Mouse (Mus musculus): ENCODE measurements around the gene Myog.

GRCm38 (mm10) chr1:134298636-134299411 is 9.0 kb downstream of the Myog start:
- TF ChIP-seq CHD2 (IDR thresholded peaks at IDR 0.05; ENCODE audit: low read depth, low read length), result no peak
- TF ChIP-seq ZC3H11A (IDR thresholded peaks at IDR 0.05; ENCODE audit: borderline replicate concordance, low read depth, low read length), result no peak
- TF ChIP-seq MAFK (IDR thresholded peaks at IDR 0.05; ENCODE audit: insufficient read depth, low read depth, low read length), result no peak

All from ES-E14 (cell line).